Mouse (Mus musculus) intestine, embryonic 16.5 days (tissue): ENCODE results near the gene Pkp4. TPM values are rescaled to one million over a fixed set of nuclear protein-coding genes. Genes with fewer than 3 reads are reported as not detected.

ENCODE experiments used
- ATAC-seq: fragments of 200-750 bp; cut with Nextera tagmentation; 2 replicates; pipeline ENCODE4 v1.8.0; 2017; ENCODE audit warnings: moderate TSS enrichment, moderate library complexity
- H3K27ac ChIP-seq: fragments of 300-500 bp; sonication (generic); 2 replicates; pipeline ENCODE4 v1.5.1; 2014; ENCODE audit warnings: mild to moderate bottlenecking, low read length
- H3K27me3 ChIP-seq: fragments of 300-500 bp; sonication (generic); replicated peaks from 2 replicates; pipeline ENCODE4 v1.6.1; 2014; ENCODE audit warnings: low read length, control low read depth, mixed read lengths; ENCODE audit not compliant: control insufficient read depth, insufficient read depth
- H3K36me3 ChIP-seq: fragments of 300-500 bp; sonication (generic); 2 replicates; pipeline ENCODE4 v1.6.1; 2014; ENCODE audit warnings: low read length, control low read depth; ENCODE audit not compliant: control insufficient read depth, insufficient read depth
- H3K4me1 ChIP-seq: fragments of 300-500 bp; sonication (generic); 2 replicates; pipeline ENCODE4 v1.6.1; 2014; ENCODE audit warnings: low read length, control low read depth, mixed read lengths; ENCODE audit not compliant: control insufficient read depth, insufficient read depth
- H3K4me2 ChIP-seq: fragments of 300-500 bp; sonication (generic); 2 replicates; pipeline ENCODE4 v1.6.1; 2014; ENCODE audit warnings: low read depth, low read length, control low read depth
- H3K4me3 ChIP-seq: fragments of 300-500 bp; sonication (generic); 2 replicates; pipeline ENCODE4 v1.5.1; 2014; ENCODE audit warnings: mild to moderate bottlenecking, low read length
- H3K9ac ChIP-seq: fragments of 300-500 bp; sonication (generic); 2 replicates; pipeline ENCODE4 v1.6.1; 2014; ENCODE audit warnings: low read depth, low read length
- H3K9me3 ChIP-seq: fragments of 300-500 bp; sonication (generic); 2 replicates; pipeline ENCODE4 v1.6.1; 2016; ENCODE audit warnings: low read length, control low read depth; ENCODE audit not compliant: control insufficient read depth
- WGBS: fragments of 180-500 bp; shearing (Covaris S2); extraction: QIAGEN DNeasy Blood & Tissue Kit; methylation state at CpG from one replicate; pipeline ENCODE4 v1.1.7; 2014; 5-methylcytosine and 5-hydroxymethylcytosine counted together
- polyA plus RNA-seq: library from polyadenylated mRNA; unstranded; fragments of >200 nt; fragmentation: Nextera tagmentation; extraction: Ambion mirVana; gene quantifications from 2 replicates; pipeline ENCODE4 v1.2.1, GENCODE M21; 2015

Gene Pkp4
- polyA plus RNA-seq, 1 experiment from 2014 or later, result 17.3 TPM

DNA sequence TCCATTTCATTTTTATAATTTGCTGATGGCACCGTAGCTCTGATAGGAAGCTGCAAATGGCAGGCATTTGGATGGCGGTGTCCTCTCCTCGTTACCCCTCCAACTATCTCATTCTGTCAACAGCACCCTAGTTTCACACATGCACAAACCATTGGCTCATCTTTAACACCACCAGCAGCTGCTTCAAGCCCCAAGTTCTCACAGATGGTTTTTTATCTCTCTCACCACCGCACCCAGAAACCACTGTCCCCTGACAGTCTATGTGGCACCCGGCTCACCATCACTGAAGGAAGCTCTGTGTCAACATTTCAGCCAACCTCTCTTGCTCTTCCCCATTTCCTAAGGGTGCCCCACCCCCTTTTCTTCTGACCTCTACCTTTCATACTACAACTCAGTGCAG is 167.3 kb downstream of the Pkp4 start:
- no peak for ATAC-seq
- H3K27me3 ChIP-seq, result no peaks in the 10 kb centered on the region
- H3K4me3 ChIP-seq, result no peak overlapping the region
- 91% methylated on average over 5 of the region's 5 CpGs for WGBS
- no peaks in the 10 kb centered on the region for H3K9me3 ChIP-seq
- no peak overlapping the region for H3K4me2 ChIP-seq
- no peak overlapping the region for H3K9ac ChIP-seq
- H3K4me1 ChIP-seq, result no peaks in the 10 kb centered on the region
- no peak overlapping the region for H3K27ac ChIP-seq
- H3K36me3 ChIP-seq, result peaks cover 2% of the 10 kb centered on the region; the same call in 1 of the 2 replicates

- Histone ChIP-seq H3K27ac (no peak overlapping the region), H3K36me3 (peaks cover 7% of the 10 kb centered on the region; the same call in 1 of the 2 replicates), H3K27me3 (no peaks in the 10 kb centered on the region), H3K9ac (no peak overlapping the region), H3K9me3 (no peaks in the 10 kb centered on the region), H3K4me1 (no peaks in the 10 kb centered on the region), H3K4me3 (no peak overlapping the region), H3K4me2 (no peak overlapping the region)
- WGBS, result 81% methylated on average over 9 of the region's 9 CpGs
- no peak for ATAC-seq
These were observed 170.4 kb downstream of the Pkp4 start for GRCm38 (mm10) chr2:59331093-59331492.

GRCm38 (mm10) chr2:59332523-59332922 is 171.9 kb downstream of the Pkp4 start:
- Histone ChIP-seq H3K4me1 (no peaks in the 10 kb centered on the region), H3K9ac (no peak overlapping the region), H3K27ac (no peak overlapping the region), H3K4me3 (no peak overlapping the region), H3K36me3 (peaks cover 4% of the 10 kb centered on the region; the same call in 1 of the 2 replicates), H3K9me3 (no peaks in the 10 kb centered on the region), H3K4me2 (no peak overlapping the region), H3K27me3 (no peaks in the 10 kb centered on the region)
- no peak for ATAC-seq
- 92% methylated on average over 4 of the region's 4 CpGs for WGBS

GRCm38 (mm10) chr2:59338501-59338900 is 177.9 kb downstream of the Pkp4 start:
- Histone ChIP-seq H3K27me3 (no peaks in the 10 kb centered on the region), H3K9me3 (no peaks in the 10 kb centered on the region), H3K9ac (no peak overlapping the region), H3K4me2 (no peak overlapping the region), H3K4me1 (no peaks in the 10 kb centered on the region), H3K27ac (no peak overlapping the region), H3K36me3 (peaks cover 3% of the 10 kb centered on the region; the same call in 1 of the 2 replicates), H3K4me3 (no peak overlapping the region)
- ATAC-seq, result peak; percentile 71
- WGBS, result 64% methylated on average over 11 of the region's 11 CpGs

GRCm38 (mm10) chr2:59338926-59339325 is 178.3 kb downstream of the Pkp4 start:
- H3K27ac ChIP-seq, result no peak overlapping the region
- no peak for ATAC-seq
- H3K9ac ChIP-seq, result no peak overlapping the region
- H3K4me2 ChIP-seq, result no peak overlapping the region
- WGBS, result 87% methylated on average over 8 of the region's 8 CpGs
- H3K4me1 ChIP-seq, result no peaks in the 10 kb centered on the region
- H3K9me3 ChIP-seq, result no peaks in the 10 kb centered on the region
- H3K36me3 ChIP-seq, result no peaks in the 10 kb centered on the region
- H3K27me3 ChIP-seq, result no peaks in the 10 kb centered on the region
- no peak overlapping the region for H3K4me3 ChIP-seq

DNA sequence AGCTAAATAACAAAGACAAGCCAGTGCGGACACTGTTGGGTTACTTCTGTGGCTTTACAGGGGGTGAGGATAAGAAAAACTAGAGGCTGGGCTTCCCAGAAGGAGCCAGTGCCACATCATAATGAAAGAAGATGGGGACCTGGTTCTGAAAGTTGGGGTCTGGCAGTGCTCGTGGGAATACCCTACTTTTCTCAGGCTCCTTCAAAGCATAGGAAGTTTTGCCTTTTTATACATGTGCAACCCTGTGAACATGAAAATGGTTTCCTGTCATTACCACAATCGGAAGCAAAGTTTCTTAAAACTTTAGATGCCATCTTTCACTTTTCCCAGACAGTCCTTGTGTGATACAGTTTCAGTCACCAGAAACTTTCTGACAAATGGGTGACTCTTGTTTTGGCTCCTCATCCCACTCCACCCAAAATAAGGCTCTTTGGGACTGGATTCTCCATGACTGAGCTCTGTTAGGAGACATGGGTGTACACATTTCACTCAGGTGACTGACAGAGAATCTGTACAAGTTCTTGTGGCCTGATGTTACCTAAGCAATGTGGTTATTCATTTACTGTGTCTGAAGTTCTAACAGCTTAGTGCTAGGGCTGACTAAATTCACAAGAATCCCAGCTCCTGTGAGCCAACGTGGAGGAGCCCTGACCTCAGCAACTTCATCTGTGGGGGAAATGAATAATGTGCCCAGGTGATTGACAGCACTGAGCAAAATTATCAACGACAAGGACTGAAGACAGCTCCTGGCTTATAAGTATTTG is 179.3 kb downstream of the Pkp4 start:
- Histone ChIP-seq H3K27ac (no peak overlapping the region), H3K27me3 (no peaks in the 10 kb centered on the region), H3K4me3 (no peak overlapping the region), H3K9ac (no peak overlapping the region), H3K36me3 (peaks cover 4% of the 10 kb centered on the region), H3K4me1 (no peaks in the 10 kb centered on the region), H3K9me3 (0 out of 2 replicates have a peak, but pooled peaks cover 4% of the 10 kb centered on the region), H3K4me2 (no peak overlapping the region)
- WGBS, result 78% methylated on average over 5 of the region's 5 CpGs
- ATAC-seq, result no peak

DNA sequence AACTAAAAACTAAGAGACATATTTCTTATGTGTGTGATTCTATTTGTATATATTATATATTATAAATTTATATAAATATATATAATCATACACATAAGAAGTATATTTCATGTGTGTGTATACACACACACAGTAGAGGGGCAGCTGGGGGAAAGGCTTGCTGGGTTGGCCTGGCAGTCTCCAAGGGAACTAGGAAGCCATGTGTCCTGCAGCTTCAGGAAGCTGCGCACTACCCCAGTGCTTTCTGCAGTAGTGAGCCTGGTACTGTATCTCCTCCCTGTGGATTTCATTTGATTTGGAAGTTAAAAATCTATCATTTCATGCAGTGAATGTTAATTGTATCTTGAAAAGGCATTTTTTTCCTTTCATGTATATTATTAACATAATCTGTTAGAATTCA is 180.2 kb downstream of the Pkp4 start:
- H3K4me1 ChIP-seq, result no peaks in the 10 kb centered on the region
- H3K4me3 ChIP-seq, result no peak overlapping the region
- H3K36me3 ChIP-seq, result peaks cover 4% of the 10 kb centered on the region
- no peak overlapping the region for H3K4me2 ChIP-seq
- no peak overlapping the region for H3K27ac ChIP-seq
- H3K9ac ChIP-seq, result no peak overlapping the region
- H3K27me3 ChIP-seq, result no peaks in the 10 kb centered on the region
- 94% methylated on average over 1 of the region's 1 CpGs for WGBS
- H3K9me3 ChIP-seq, result 0 out of 2 replicates have a peak, but pooled peaks cover 4% of the 10 kb centered on the region
- ATAC-seq, result no peak

DNA sequence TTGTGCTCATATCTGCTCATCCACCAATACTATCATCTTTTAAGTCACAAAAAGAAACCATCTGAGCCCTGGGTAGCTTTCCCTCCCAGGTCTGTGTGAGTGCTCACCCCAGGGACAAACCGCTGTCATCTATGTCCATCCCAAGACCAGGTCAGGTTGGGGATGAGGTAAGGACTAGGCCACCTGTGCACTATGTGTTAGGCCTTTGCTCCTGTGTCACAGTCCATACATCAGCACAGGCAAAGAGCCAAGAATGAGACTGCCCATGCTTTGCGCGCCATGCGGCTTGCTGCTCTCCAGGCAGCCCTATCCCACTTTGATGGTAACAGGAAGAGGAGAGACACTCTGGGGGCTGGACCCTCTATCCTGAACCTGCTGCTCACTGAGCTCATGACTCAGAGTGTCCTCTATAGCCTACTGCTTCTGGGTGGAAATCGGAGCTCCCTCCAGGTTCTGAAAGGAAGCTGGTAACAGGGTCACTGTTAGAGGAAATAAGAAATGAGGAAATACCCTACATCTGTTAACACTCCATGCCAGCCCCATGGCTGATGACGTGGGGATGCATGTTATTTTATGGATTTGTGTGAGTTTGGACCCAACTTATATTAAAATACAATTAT is 182.1 kb downstream of the Pkp4 start:
- Histone ChIP-seq H3K4me2 (no peak overlapping the region), H3K4me1 (no peaks in the 10 kb centered on the region), H3K9ac (no peak overlapping the region), H3K27ac (no peak overlapping the region), H3K9me3 (0 out of 2 replicates have a peak, but pooled peaks cover 4% of the 10 kb centered on the region), H3K27me3 (no peaks in the 10 kb centered on the region), H3K4me3 (no peak overlapping the region), H3K36me3 (peaks cover 4% of the 10 kb centered on the region)
- WGBS, result 95% methylated on average over 6 of the region's 6 CpGs
- no peak for ATAC-seq

GRCm38 (mm10) chr2:59343834-59344233 is 183.2 kb downstream of the Pkp4 start:
- peak; percentile 45; the same call in 1 of the 2 replicates for ATAC-seq
- no peaks in the 10 kb centered on the region for H3K27me3 ChIP-seq
- no peak overlapping the region for H3K9ac ChIP-seq
- H3K27ac ChIP-seq, result no peak overlapping the region
- no peak overlapping the region for H3K4me3 ChIP-seq
- peaks cover 4% of the 10 kb centered on the region for H3K36me3 ChIP-seq
- H3K4me1 ChIP-seq, result no peaks in the 10 kb centered on the region
- H3K9me3 ChIP-seq, result 0 out of 2 replicates have a peak, but pooled peaks cover 4% of the 10 kb centered on the region
- no peak overlapping the region for H3K4me2 ChIP-seq
- 75% methylated on average over 11 of the region's 11 CpGs for WGBS
